Mouse (Mus musculus): ENCODE measurements at regions not wholly inside any gene's neighbourhood (a gene's known extent, or its start where the extent isn't known, plus 50 kb on each side); places are given as distances from the start of the nearest gene placed in this dataset.
A peak's percentile ranks its signal among the peaks of the same experiment; 100 is the strongest.

DNA sequence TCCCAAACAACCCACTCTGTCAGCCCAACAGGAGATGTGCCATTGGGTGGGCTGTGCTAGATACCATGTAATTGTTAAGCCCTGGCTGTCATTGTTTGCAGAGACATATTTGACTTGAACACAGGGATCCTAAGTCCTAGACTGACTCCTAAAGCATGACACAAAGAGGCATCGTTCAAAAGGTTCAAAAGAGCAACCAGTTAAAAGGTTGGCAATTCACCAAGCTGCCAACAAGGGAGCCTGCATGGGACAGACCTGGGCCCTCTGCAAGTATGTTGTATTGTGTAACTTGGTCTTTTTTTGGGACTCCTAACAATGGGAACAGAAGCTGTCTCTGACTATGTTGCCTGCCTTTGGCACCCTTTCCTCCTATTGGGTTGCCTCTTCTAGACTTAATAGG lies 139.4 kb upstream of the Klf3 start:
- Histone ChIP-seq H3K27ac (replicated peaks) (no peak overlapping the region), H3K4me3 (no peak overlapping the region), H3K27me3 (replicated peaks) (no peaks in the 10 kb centered on the region), H3K4me2 (no peak overlapping the region), H3K36me3 (no peaks in the 10 kb centered on the region), H3K9ac (no peak overlapping the region), H3K9me3 (no peaks in the 10 kb centered on the region), H3K4me1 (no peaks in the 10 kb centered on the region)
- no peak for ATAC-seq (ENCODE audit: extremely low read depth, insufficient number of reproducible peaks, low FRiP score, low TSS enrichment)
- 81% methylated on average over 1 of the region's 1 CpGs for WGBS

DNA sequence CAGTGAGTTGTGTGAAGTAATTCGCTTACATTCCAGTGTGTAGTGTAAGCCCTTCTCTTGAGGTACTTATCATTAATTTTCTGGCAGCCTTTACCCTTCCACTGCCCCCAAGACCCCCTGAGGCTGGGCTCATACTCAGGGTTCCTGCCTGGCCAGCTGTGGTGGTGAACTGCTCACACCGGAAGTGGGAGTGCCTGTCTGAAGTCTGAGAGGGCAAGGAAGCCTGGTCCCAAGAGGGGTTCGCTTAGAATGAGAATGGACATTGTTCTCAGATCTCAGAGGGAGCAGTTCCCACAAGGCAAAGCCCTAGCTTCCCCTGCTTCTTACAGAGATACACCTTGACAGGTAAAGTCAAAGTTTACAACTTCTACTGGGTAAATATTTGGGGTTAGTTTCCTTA lies 138.1 kb upstream of the Klf3 start:
- Histone ChIP-seq H3K9ac (no peak overlapping the region), H3K27me3 (replicated peaks) (no peaks in the 10 kb centered on the region), H3K4me2 (no peak overlapping the region), H3K36me3 (no peaks in the 10 kb centered on the region), H3K4me1 (no peaks in the 10 kb centered on the region), H3K4me3 (no peak overlapping the region), H3K27ac (replicated peaks) (no peak overlapping the region), H3K9me3 (no peaks in the 10 kb centered on the region)
- ATAC-seq (ENCODE audit: extremely low read depth, insufficient number of reproducible peaks, low FRiP score, low TSS enrichment), result no peak
- 68% methylated on average over 3 of the region's 3 CpGs for WGBS

DNA sequence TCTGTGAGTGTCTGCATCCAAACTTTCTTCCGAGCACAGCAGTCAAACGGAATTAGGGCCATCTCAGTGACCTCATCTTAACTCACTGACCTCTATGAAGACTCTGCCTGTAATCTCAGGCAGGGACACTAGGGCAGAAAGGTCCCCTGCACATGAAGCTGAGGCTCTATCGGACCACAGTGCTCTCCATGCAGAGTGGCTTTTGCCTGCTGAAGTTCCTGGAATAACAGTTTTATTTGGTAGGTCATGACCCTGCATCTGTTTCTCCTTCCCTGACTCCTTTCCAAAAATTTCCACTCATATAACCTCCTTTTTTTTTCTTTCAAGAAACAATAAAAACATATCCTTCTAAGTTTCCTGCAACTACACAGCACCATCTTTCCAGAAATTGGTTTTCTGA lies 136.9 kb upstream of the Klf3 start:
- Histone ChIP-seq H3K27me3 (replicated peaks) (no peaks in the 10 kb centered on the region), H3K4me2 (no peak overlapping the region), H3K27ac (replicated peaks) (no peak overlapping the region), H3K36me3 (no peaks in the 10 kb centered on the region), H3K4me3 (no peak overlapping the region), H3K9ac (no peak overlapping the region), H3K9me3 (no peaks in the 10 kb centered on the region), H3K4me1 (no peaks in the 10 kb centered on the region)
- WGBS, result 54% methylated on average over 3 of the region's 3 CpGs
- ATAC-seq (ENCODE audit: extremely low read depth, insufficient number of reproducible peaks, low FRiP score, low TSS enrichment), result no peak

DNA sequence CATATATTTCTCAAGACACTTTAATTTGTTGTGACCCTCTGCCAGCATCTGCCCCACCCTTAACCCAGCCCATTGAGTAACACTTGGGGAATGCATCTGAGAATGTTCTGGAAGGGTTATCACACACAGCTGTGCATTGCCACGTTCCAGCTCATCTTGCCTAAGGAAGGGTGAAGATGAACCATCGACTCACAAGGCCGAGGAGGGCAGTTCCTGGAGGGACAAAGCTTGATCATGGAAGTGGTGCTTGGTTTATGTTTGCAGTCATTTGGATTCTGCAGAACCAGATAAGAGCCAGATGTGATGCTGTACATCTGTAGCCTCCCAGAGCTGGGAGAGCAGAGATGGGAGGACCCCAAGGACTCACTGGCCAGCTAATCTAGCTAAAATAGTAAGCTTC lies 136.1 kb upstream of the Klf3 start:
- no peaks in the 10 kb centered on the region for H3K27me3 ChIP-seq (replicated peaks)
- ATAC-seq (ENCODE audit: extremely low read depth, insufficient number of reproducible peaks, low FRiP score, low TSS enrichment), result no peak
- H3K36me3 ChIP-seq, result no peaks in the 10 kb centered on the region
- H3K4me3 ChIP-seq, result no peak overlapping the region
- H3K9me3 ChIP-seq, result no peaks in the 10 kb centered on the region
- no peak overlapping the region for H3K4me2 ChIP-seq
- no peaks in the 10 kb centered on the region for H3K4me1 ChIP-seq
- 59% methylated on average over 3 of the region's 3 CpGs for WGBS
- H3K9ac ChIP-seq, result no peak overlapping the region
- no peak overlapping the region for H3K27ac ChIP-seq (replicated peaks)

DNA sequence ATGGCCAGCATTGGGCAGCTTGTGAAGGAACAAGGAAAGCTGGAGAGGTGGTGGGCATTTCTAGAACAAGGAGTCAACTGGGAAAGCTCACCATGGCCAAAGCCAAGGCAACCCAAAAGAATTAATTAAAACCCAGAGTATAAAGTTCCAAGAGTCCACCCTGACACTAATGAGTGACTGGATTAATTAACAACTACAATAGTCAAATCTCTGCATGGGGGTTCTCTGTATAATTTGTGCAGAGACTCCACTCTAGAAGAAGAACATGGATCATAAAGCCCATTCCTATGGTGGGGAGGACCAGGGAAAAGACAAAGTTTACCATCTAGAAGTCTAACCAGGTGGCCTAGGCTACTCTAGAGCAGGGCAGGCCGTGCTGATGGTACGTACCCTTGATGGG lies 129.3 kb upstream of the Klf3 start:
- no peak for ATAC-seq (ENCODE audit: extremely low read depth, insufficient number of reproducible peaks, low FRiP score, low TSS enrichment)
- WGBS, result 80% methylated on average over 2 of the region's 2 CpGs
- H3K27me3 ChIP-seq (replicated peaks), result no peaks in the 10 kb centered on the region

DNA sequence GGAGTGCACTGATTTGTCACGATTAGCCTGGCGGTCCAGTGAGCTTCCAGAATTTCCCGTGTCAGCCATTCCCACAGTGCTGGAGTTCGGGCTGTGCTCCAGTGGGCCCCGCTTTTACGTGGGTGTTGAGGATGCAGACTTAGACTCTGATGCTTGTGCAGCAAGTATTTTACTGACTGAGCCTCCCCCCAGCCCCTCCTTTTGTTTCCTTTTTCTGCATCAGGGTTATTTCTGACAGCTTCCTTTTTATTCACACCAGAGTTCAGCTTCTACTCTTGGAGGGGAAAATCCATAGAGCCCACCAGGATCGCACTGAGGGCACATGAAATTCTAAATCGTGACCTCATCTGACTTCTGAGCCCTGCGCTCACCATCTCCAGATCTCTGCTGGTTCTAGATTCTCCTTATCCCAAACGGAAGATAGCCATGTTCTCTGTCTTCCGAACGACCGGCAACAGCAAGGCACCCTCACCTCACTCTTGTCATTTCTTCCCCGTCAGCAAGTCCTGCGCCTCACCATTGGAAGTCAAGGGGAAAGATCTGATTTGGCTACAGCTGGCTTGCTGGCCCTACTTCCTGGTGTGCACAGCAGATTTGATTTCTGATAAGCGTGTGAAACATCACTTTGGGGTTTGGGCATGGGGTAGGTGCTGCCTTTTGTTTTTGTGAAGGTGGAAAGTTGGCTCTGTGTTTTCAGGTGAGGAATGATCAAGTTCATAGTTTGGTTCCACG lies 126.8 kb upstream of the Klf3 start:
- Histone ChIP-seq H3K4me1 (0 out of 2 replicates have a peak, but pooled peaks cover 5% of the 10 kb centered on the region), H3K27ac (replicated peaks) (no peak overlapping the region), H3K4me3 (no peak overlapping the region), H3K9me3 (no peaks in the 10 kb centered on the region), H3K27me3 (replicated peaks) (no peaks in the 10 kb centered on the region), H3K4me2 (no peak overlapping the region), H3K36me3 (no peaks in the 10 kb centered on the region), H3K9ac (no peak overlapping the region)
- ATAC-seq (ENCODE audit: extremely low read depth, insufficient number of reproducible peaks, low FRiP score, low TSS enrichment), result no peak
- WGBS, result 81% methylated on average over 17 of the region's 17 CpGs

More for the DNA sequence above, 129.3 kb upstream of the Klf3 start:
- Histone ChIP-seq H3K4me1 (no peaks in the 10 kb centered on the region), H3K9ac (no peak overlapping the region), H3K36me3 (no peaks in the 10 kb centered on the region), H3K4me2 (no peak overlapping the region), H3K4me3 (no peak overlapping the region), H3K9me3 (no peaks in the 10 kb centered on the region), H3K27ac (replicated peaks) (no peak overlapping the region)

DNA sequence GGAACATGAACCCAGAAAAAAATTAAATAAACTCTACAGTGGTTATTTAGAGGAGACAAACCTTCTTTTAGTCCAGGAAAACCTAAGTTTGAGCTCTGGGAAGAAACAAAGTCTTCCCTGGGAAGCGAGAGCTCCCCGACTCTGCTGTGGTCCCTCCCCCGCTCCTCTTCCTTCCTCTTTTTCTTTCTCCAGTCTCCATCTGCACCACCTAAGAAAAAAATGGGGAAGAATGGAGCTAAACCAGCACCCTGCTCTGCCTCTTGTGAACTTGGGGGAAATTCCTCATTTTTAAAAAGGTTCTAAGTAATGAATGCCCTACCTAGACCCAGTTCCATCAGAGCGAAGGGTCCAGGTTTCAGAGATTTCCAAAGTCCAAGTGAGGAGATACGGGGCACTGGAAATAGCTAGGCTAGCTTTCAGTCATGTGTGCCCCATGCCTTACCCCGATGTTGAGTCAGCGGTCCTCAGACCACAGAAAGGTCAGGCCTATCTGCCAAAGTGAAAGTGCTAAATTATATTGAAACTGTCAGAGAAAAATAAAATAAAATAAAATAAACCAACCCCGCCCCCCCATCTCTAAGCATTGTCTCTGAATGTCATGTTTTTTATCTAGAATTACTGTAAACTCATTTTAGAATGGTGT lies 126.1 kb upstream of the Klf3 start:
- Histone ChIP-seq H3K36me3 (no peaks in the 10 kb centered on the region), H3K4me1 (peaks cover 6% of the 10 kb centered on the region; the same call in 1 of the 2 replicates), H3K4me3 (no peak overlapping the region), H3K27me3 (replicated peaks) (no peaks in the 10 kb centered on the region), H3K9me3 (no peaks in the 10 kb centered on the region), H3K27ac (replicated peaks) (no peak overlapping the region), H3K9ac (no peak overlapping the region), H3K4me2 (no peak overlapping the region)
- 76% methylated on average over 8 of the region's 8 CpGs for WGBS
- ATAC-seq (ENCODE audit: extremely low read depth, insufficient number of reproducible peaks, low FRiP score, low TSS enrichment), result no peak

DNA sequence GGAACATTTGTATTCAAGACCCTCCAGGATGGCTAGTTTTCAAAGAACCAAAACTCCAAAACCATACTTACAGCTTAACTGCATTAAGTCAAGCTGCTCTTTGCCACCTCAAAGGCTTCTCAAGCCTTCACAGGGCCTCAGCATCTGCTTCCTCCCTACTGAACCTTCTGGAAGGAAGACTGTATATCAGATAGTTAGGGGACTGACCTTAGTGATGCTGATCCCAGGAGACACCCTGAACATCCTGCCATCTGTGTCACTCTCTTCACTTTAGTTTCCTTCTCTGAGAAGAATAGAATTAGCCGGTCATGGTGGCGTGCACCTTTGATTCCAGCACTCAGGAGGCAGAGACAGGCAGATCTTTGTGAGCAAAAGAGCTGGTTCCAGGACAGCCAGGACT lies 124.5 kb upstream of the Klf3 start:
- Histone ChIP-seq H3K9ac (no peak overlapping the region), H3K4me3 (no peak overlapping the region), H3K4me2 (no peak overlapping the region), H3K9me3 (no peaks in the 10 kb centered on the region), H3K27ac (replicated peaks) (no peak overlapping the region), H3K36me3 (no peaks in the 10 kb centered on the region), H3K4me1 (peaks cover 14% of the 10 kb centered on the region), H3K27me3 (replicated peaks) (no peaks in the 10 kb centered on the region)
- WGBS, result 84% methylated on average over 2 of the region's 2 CpGs
- ATAC-seq (ENCODE audit: extremely low read depth, insufficient number of reproducible peaks, low FRiP score, low TSS enrichment), result no peak

DNA sequence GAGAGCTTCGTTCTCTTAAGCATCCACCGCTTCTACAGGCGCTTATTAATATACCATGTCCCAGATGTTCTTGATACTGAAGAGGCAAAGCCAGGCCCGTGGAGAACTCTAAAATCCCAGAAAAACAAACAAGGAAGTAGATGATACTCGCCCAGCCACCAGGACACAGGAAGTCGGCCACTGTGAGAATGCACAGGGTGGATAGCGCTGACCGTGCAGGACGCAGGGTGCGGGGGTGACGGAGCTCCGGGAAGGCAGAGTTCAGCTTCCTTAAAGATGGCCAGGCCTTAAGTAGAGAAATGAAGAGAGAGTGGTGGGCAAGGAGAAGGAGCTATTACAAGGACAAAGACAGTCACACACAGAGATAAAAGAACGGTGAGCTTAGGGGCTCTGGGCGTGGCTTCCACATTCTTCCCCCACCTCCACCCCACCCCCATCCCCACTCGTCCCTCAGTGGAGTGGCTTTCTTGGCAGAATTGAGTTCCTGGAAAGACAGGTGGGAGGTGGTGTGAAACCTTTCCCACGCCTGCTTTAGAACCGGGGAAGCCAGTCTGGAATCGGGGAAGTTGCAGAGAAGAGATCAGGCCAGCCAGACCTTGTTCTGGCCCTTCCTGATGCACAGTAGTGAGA lies 123.1 kb upstream of the Klf3 start:
- Histone ChIP-seq H3K4me2 (no peak overlapping the region), H3K4me3 (no peak overlapping the region)
- whole genome bisulfite sequencing, result 61% methylated on average over 18 of the region's 18 CpGs

DNA sequence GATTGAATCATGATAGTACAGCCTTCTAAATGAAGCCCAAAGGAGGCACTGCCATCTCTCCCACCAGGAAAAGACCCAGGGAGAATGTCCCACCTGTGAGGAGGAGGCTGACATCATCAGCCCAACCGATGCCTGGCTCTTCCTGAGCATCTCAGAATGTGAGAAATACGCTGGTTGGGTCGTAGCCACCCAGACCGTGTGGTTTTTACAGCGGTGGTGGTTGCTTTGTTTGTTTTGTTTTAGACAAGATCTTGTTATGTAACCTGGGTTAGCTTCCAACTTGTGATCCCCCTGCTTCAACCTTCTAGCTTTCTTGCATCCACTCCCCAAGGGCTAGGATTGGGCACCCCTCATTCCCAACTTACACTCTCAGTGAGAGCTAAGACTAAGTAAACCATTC lies 122.0 kb upstream of the Klf3 start:
- Histone ChIP-seq H3K27ac (replicated peaks) (no peak overlapping the region), H3K4me1 (peaks cover 29% of the 10 kb centered on the region), H3K4me3 (no peak overlapping the region), H3K36me3 (no peaks in the 10 kb centered on the region), H3K9me3 (no peaks in the 10 kb centered on the region), H3K9ac (no peak overlapping the region), H3K4me2 (no peak overlapping the region), H3K27me3 (replicated peaks) (no peaks in the 10 kb centered on the region)
- 70% methylated on average over 5 of the region's 5 CpGs for WGBS
- ATAC-seq (ENCODE audit: extremely low read depth, insufficient number of reproducible peaks, low FRiP score, low TSS enrichment), result no peak

More for the DNA sequence above, 123.1 kb upstream of the Klf3 start:
- no peak for ATAC-seq (ENCODE audit: extremely low read depth, insufficient number of reproducible peaks, low FRiP score, low TSS enrichment)
- Histone ChIP-seq H3K4me1 (peaks cover 22% of the 10 kb centered on the region), H3K9ac (no peak overlapping the region), H3K36me3 (no peaks in the 10 kb centered on the region), H3K27me3 (replicated peaks) (no peaks in the 10 kb centered on the region), H3K27ac (replicated peaks) (no peak overlapping the region), H3K9me3 (no peaks in the 10 kb centered on the region)

DNA sequence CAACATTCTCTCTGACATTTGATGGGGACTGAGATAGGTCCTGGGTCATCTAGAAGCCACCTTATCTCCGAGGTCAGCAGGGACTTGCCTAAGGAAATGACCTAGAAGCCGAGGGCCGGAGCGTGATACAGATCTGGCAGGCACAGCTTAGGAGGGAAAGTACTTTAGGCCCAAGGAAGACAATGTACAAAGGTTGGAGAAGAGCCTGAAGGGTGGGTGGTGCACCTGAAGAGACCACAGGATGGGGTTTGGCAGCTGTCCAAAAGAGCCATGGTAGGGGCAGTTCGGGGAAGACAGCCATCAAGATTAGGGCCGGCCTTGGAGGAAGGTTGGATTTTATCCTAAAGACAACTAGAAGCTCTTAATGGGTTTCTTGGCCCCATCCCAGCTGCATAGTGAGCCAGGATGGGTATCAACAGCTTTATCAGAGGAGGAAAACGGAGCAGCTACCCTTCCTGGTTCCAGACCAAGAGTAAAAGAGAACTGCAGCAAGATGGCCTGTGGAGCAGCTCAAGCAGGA lies 120.8 kb upstream of the Klf3 start:
- peaks cover 29% of the 10 kb centered on the region for H3K4me1 ChIP-seq
- no peak for ATAC-seq (ENCODE audit: extremely low read depth, insufficient number of reproducible peaks, low FRiP score, low TSS enrichment)
- H3K4me2 ChIP-seq, result no peak overlapping the region
- H3K4me3 ChIP-seq, result no peak overlapping the region
- no peak overlapping the region for H3K9ac ChIP-seq
- 52% methylated on average over 7 of the region's 7 CpGs for WGBS
- H3K9me3 ChIP-seq, result no peaks in the 10 kb centered on the region
- H3K27me3 ChIP-seq (replicated peaks), result no peaks in the 10 kb centered on the region
- H3K27ac ChIP-seq (replicated peaks), result 0 out of 2 replicates have a peak overlapping the region, but pooled peaks have one; percentile 32
- no peaks in the 10 kb centered on the region for H3K36me3 ChIP-seq

Data from heart, embryonic 13.5 days (tissue).